Mouse (Mus musculus): ENCODE data around the gene Rps19bp1.

Rps19bp1 gene

DNA sequence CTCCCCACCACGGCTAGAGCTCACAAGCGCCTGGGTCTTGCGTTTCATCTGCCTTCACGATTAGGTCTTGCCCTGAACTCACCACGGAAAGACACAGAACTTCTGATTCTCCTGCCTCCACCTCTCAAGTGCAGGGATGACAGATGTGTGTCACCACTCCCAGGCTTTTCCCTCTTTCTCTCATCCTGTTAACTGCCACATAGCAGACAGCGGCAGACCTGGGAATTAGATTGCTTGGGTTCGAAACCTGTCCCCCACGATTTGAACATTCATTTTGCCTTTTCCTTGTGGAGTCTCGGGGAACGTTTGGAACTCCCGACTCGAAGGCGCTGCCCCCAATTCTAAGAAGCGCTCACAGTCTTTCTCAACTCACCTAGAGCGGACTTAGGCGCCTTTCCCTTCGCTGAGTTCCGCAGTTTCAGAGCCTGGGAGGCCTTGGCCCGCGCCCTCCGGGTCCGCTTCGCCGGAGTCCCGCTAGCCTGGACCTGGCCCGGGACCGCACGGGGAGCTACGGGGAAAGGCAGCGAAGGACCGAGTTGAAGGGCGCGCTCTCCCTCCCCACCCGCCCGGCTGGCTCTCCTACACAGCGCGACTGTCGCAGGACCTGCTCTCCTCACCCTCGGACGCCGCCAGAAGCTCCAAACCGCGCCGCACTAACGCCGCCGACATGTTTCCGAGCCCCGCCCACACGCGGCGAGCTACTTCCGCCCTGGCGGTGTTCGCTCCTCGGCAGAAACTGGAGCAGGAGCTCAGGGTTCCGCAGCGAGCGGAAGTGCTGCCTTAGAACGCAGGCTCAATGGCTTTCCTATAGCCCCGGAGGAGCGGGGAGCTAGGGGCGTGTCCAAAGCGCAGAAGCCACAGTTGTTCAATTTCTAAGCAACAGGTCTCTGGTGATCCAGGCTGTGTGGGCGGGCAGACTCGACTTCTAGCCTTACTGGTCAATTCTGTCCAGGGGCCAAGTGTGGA lies at the start of gene Rps19bp1:
Gene Rps19bp1 (minus strand): TSS at position 706 of the 966 bp plus-strand sequence.
- peak; percentile 82 to 85 for DNase-seq (ENCODE audit: low spot score in 2 of 2)

DNA sequence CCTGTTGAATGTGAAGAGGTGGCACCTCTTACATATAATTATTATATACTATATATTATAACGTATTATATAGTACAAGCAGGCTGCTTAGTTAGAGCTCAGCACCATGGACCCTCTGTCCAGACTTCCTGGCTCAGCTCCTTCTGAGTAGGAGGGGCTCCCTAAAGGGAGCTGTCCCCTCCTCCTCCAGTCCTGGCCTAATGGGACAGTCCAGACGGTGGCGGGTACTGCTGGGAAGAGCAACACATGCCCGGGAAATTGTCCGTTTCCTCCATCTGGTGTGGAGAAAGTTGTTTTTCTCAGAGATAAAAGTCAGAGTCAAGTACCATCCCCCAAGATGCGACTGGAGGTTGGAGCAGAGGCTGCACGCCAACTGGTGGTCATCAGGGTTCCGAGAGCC lies 42.0 kb upstream of the Rps19bp1 start:
- no peak for DNase-seq (ENCODE audit: low spot score in 2 of 2)

GRCm38 (mm10) chr15:80304188-80304587 lies 40.1 kb upstream of the Rps19bp1 start:
- DNase-seq (ENCODE audit: low spot score in 2 of 2) = no peak

DNA sequence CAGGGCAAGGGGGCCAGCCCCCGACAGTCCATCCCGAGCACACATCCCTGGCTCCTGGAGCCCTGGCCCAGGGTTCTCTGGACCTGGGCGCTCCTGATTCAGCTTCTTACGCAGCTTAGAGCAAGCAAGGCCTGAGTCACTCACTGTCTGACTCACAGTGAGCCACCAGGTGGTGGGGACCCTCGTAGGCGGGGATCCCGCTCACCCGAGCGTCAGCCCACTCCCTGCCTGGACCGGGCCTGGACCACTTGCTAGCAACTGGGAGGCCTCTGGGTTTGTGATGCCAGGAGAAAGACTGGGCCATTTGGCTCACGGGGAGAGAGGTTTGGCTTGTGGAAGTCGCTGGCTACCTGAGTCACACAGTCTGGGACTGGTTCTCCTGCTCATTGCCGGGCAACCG lies 39.7 kb upstream of the Rps19bp1 start:
- peak; percentile 41 to 65 for DNase-seq (ENCODE audit: low spot score in 2 of 2)

DNA sequence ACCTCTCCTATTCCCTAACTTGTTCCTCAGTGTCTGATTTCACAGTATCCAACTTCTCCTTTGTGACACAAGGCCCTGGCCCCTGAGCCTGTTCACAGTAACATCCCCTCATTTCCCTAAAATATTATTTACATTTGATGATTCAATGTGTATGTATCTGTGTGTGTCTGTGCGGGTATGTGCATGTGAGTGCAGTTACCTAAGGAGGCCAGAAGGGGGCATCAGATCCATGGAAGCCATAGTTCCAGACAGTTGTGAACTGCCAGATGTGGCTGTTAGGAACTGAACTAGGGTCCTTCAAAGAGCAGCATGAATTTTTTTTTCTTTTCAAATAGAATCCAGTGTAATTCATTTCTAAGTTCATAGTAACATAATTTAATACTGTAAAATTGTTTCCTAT lies 33.0 kb upstream of the Rps19bp1 start:
- no peak for DNase-seq (ENCODE audit: low spot score in 2 of 2)

DNA sequence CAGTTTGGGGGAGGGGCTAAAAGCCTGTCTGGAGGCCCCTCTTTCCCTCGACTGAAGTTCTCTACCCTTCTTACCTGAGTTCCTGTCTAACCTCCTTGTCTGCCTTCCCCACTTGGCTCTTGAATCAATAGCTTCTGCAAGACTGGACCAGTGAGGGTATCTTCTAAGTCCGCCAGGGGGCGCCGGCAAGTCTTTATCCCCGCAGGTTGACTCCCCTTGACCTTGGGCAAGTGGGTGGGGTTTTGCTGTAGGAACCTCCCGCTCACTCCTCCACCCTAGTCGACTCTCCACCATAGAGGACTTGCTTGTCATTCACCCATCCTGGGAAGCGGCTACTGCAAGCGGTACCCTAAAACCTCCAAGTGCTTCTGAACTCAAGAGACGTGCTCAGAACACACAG lies 25.3 kb upstream of the Rps19bp1 start:
- DNase-seq (ENCODE audit: low spot score in 2 of 2) = peak; percentile 64 to 72

GRCm38 (mm10) chr15:80288036-80288435 lies 23.9 kb upstream of the Rps19bp1 start:
- DNase-seq (ENCODE audit: low spot score in 2 of 2) = no peak

GRCm38 (mm10) chr15:80286851-80287415 lies 22.8 kb upstream of the Rps19bp1 start, which contains the start of gene Cacna1i:
Cacna1i (plus strand) TSS chr15:80287238.
- DNase-seq (ENCODE audit: low spot score in 2 of 2) = peak; percentile 57 to 58

GRCm38 (mm10) chr15:80280646-80281045 lies 16.5 kb upstream of the Rps19bp1 start:
- no peak for DNase-seq (ENCODE audit: low spot score in 2 of 2)

GRCm38 (mm10) chr15:80279053-80279452 lies 14.9 kb upstream of the Rps19bp1 start:
- DNase-seq (ENCODE audit: low spot score in 2 of 2) = no peak

GRCm38 (mm10) chr15:80278121-80278759 lies 14.1 kb upstream of the Rps19bp1 start:
- peak; percentile 77 to 89 for DNase-seq (ENCODE audit: low spot score in 2 of 2)

DNA sequence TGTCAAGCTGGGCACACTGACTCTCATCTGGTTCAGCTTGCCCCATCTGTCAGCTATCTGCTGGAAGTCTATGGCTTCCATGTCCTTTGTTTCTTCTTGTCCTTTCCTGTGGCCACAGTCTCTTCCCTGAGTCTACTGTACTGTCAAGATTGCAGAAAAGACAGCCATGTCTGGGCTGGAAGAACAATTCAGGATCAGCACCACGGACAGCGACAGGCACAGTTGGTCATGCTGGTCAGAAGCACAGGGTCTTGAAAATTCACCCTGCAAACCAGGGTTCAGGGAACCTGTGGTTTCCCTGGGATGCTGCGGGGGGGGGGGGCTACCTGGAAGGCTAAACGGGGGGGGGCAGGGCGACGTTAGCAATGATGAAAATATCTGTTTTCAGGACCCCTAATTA lies 13.5 kb upstream of the Rps19bp1 start:
- no peak for DNase-seq (ENCODE audit: low spot score in 2 of 2)

GRCm38 (mm10) chr15:80277107-80277506 lies 13.0 kb upstream of the Rps19bp1 start:
- no peak for DNase-seq (ENCODE audit: low spot score in 2 of 2)

GRCm38 (mm10) chr15:80271858-80272396 lies 7.8 kb upstream of the Rps19bp1 start:
- DNase-seq (ENCODE audit: low spot score in 2 of 2) = no peak

GRCm38 (mm10) chr15:80266281-80266680 lies 2.2 kb upstream of the Rps19bp1 start:
- peak; percentile 76 to 77 for DNase-seq (ENCODE audit: low spot score in 2 of 2)

DNA sequence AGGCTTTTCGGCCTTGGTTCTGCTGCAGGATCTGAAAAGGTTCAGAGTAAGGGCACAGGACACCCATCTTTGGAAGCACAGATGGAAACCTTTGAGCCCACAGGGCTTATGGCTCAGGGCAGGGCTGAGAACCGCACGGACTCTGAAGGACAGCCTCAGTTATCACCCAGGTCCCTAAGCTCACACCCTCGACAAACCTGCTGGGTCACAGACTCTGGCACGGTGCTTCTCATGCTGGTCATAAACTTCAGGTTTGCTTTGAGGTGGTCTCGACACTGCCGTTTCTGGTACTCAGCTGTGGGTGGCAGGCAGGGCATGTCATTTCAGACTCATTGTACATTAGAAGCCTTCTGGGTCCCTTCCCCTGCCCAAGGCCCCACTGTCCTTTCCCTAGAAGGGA lies 3.0 kb downstream of the Rps19bp1 start:
- no peak for DNase-seq (ENCODE audit: low spot score in 2 of 2)

- DNase-seq (ENCODE audit: low spot score in 2 of 2) = peak; percentile 71 to 72
Measured at GRCm38 (mm10) chr15:80260677-80261076, 3.4 kb downstream of the Rps19bp1 start.

DNA sequence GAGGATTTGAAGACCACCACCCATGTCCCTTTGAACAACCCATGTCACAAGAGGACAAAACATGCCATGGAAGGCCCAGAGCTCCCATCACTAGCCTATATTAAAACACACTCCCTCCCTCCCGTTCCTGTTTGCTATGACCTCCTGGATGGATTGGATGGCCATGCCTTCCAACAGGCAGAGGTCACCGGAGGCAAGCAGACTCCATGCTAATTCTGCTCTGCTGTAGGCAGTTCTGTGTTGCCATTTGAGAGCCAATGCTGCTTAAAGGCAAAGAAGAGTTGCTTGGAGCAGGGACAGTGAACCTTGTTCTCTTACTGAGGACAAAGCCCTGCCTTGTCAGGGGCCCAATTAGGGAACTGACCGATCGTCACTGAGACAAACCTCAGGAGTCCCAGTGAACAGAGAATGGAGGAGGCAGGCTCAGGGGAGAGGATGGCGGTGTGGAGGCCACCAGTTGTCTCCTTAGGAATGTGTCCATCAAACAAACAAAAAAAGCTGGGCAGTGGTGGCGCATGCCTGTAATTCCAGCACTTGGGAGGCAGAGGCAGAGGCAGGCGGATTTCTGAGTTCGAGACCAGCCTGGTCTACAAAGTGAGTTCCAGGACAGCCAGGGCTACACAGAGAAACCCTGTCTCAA lies 4.6 kb downstream of the Rps19bp1 start:
- no peak for DNase-seq (ENCODE audit: low spot score in 2 of 2)

- no peak for DNase-seq (ENCODE audit: low spot score in 2 of 2)
Measured at GRCm38 (mm10) chr15:80258240-80259170, 5.6 kb downstream of the Rps19bp1 start.

DNA sequence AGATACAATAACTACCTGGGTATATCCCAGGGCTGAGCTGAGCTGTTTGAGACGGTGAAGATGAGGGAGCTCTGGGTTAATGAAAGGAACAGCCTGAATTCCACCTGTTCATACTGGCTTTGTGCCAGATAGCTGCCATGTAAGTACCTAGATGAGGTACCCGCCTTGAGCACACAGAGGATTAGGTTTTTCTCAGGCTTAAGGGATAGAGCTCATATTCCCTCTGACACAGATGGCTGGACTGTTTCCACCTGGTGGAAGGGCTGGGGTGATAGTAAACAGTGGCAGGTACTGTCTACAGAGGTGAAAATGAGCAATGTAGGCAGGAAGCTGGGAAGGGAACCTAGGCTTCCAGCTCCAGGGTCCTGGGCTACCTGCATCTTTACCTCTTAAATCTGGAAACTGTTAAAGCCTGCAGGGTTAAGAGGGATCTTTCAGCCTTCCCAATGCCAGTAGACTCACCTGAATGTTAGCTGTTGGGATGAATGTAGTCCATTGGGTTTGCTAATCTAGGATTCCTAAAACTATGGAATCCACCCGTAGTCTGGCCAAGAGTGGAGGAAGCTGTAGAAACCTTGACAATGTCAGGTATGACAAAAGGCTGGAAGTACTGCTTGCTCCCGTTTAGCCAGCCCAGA lies 6.4 kb downstream of the Rps19bp1 start:
- no peak for DNase-seq (ENCODE audit: low spot score in 2 of 2)
